Mouse (Mus musculus) thymus, adult 2 months (tissue): Measurements from ENCODE around the gene Msantd3.

ENCODE experiments used
- CTCF ChIP-seq: fragments of 200-500 bp; IDR thresholded peaks from 2 replicates; pipeline ENCODE4 v1.5.1; 2012; ENCODE audit warnings: mild to moderate bottlenecking, control low read depth, low read length, moderate library complexity, borderline replicate concordance; ENCODE audit not compliant: control insufficient read depth, poor library complexity, insufficient read depth; ENCODE audit errors: extremely low read depth
- POLR2A ChIP-seq: fragments of 200-500 bp; IDR thresholded peaks from 2 replicates; pipeline ENCODE4 v1.6.1; 2012; ENCODE audit warnings: mild to moderate bottlenecking, low read length, control low read depth, moderate library complexity; ENCODE audit not compliant: control insufficient read depth, poor library complexity, insufficient read depth; ENCODE audit errors: extremely low read depth

- TF ChIP-seq CTCF, result no peak
- TF ChIP-seq POLR2A, result no peak
Observed at GRCm38 (mm10) chr4:48585241-48586098, 45.7 kb downstream of the Msantd3 start.
